Mouse (Mus musculus) neural tube, embryonic 15.5 days (tissue): ENCODE data around the gene Epdr1. TPM values are rescaled to one million over a fixed set of nuclear protein-coding genes. Genes with fewer than 3 reads are reported as not detected.

Experiments
- polyA plus RNA-seq: library from polyadenylated mRNA; unstranded; fragments of >200 nt; fragmentation: Nextera tagmentation; extraction: Ambion mirVana; gene quantifications from 2 replicates; pipeline ENCODE4 v1.2.1, GENCODE M21; 2015

The Epdr1 gene
- polyA plus RNA-seq, 1 experiment from 2014 or later = 27.0 TPM

Other genes with a start within 250 kb of the Epdr1 start
- 200 and 219 TPM in 2 replicates for gene Stard3nl, start 224.1 kb downstream of the Epdr1 start, polyA plus RNA-seq
- gene Sfrp4, start 3.2 kb upstream of the Epdr1 start, polyA plus RNA-seq = 3.4 and 4.0 TPM in 2 replicates
- gene Nme8, start 77.9 kb upstream of the Epdr1 start, polyA plus RNA-seq = not detected in 2 replicates
- 0.06 and 0.74 TPM in 2 replicates for gene Gpr141, start 204.3 kb upstream of the Epdr1 start, polyA plus RNA-seq